8 mouse cellular contexts compared by ENCODE assay signal in the genomic region with DNA sequence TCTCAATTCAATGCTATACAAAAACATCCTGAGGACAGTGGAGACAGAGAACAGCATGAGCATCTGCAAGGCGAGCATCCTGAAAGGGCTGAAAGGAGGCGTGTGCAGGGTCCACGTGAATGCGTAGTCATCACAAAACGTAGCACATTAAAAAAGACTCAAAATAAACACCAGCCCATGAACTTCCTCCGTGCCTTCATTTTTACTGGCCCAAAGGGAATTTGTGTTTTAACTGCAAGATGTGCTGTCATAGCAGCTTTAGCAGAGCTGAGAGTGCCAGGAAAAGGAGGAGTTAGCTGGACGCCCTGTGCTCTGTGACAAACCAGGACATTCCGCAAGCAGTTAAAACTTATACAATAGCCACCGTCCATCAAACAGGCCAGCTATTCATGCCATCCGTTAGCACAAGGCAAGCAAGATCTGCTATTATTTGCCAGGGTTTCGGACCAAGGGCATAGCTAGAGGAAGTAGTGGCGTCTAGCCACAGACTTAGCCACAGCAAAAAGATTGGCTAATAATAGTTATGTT.
DNase-seq lines count a peak whose midpoint lies in the region; ATAC-seq and TF ChIP-seq lines count a peak whose summit lies in the region.

No protein-coding gene starts in this region.

- ATAC-seq in liver, embryonic 11.5 days (replicated peaks; ENCODE audit: low FRiP score), result no peak
- no peak for ATAC-seq in forebrain, embryonic 11.5 days (replicated peaks; ENCODE audit: low FRiP score)
- peak; percentile 66; the same call in 1 of the 2 replicates for ATAC-seq in midbrain, embryonic 13.5 days
- ATAC-seq in megakaryocyte-erythroid progenitor cell, adult 5-6 weeks (replicated peaks; ENCODE audit: low FRiP score, low TSS enrichment, poor library complexity, severe bottlenecking), result no peak

- H3K27ac ChIP-seq in liver, adult 2 months (replicated peaks; ENCODE audit: insufficient read depth, low read depth, low read length), result no peak overlapping the region
- H3K27ac ChIP-seq in liver, embryonic 11.5 days (ENCODE audit: low read depth, low read length), result no peak overlapping the region
- H3K27ac ChIP-seq in forebrain, embryonic 11.5 days (ENCODE audit: low read depth, low read length), result no peak overlapping the region
- peak overlapping the region; percentile 40; the same call in 1 of the 2 replicates for H3K27ac ChIP-seq in midbrain, embryonic 13.5 days

- WGBS in liver, adult 2 months, result 59% methylated on average over 12 of the region's 12 CpGs
- 60% methylated on average over 12 of the region's 12 CpGs for WGBS in liver, embryonic 11.5 days
- WGBS in forebrain, embryonic 11.5 days, result 34% methylated on average over 12 of the region's 12 CpGs
- 18% methylated on average over 12 of the region's 12 CpGs for WGBS in midbrain, embryonic 13.5 days

- TF ChIP-seq CTCF in liver, adult 2 months (IDR thresholded peaks at IDR 0.05; ENCODE audit: low read depth, low read length), result no peak

- H3K4me2 ChIP-seq in liver, embryonic 11.5 days, result no peak overlapping the region
- H3K4me2 ChIP-seq in forebrain, embryonic 11.5 days (ENCODE audit: low read depth, low read length, severe bottlenecking), result peak overlapping the region; percentile 19; the same call in 1 of the 2 replicates
- H3K4me2 ChIP-seq in midbrain, embryonic 13.5 days (replicated peaks), result peak overlapping the region; percentile 23

- DNase-seq in liver, adult 2 months (ENCODE audit: extremely low read depth, low read depth, low spot score), result peak; percentile 19
- no peak for DNase-seq in liver, embryonic 11.5 days (ENCODE audit: low spot score)
- no peak for DNase-seq in forebrain, embryonic 11.5 days (ENCODE audit: low spot score)
- DNase-seq in kidney, adult 9 months, result peak; percentile 42
- no peak for DNase-seq in cerebellum, adult 8-10 months
- no peak for DNase-seq in adipocyte (ENCODE audit: low spot score)

- no peaks in the 10 kb centered on the region for H3K79me2 ChIP-seq in liver, adult 2 months (ENCODE audit: control insufficient read depth, insufficient read depth, low read length)

- no peaks in the 10 kb centered on the region for H3K4me1 ChIP-seq in liver, adult 2 months (ENCODE audit: control insufficient read depth, insufficient read depth, low read length)
- H3K4me1 ChIP-seq in liver, embryonic 11.5 days (replicated peaks; ENCODE audit: control insufficient read depth, insufficient read depth, low read length), result no peaks in the 10 kb centered on the region
- no peaks in the 10 kb centered on the region for H3K4me1 ChIP-seq in forebrain, embryonic 11.5 days (replicated peaks; ENCODE audit: control insufficient read depth, insufficient read depth, low read length)
- peaks cover 17% of the 10 kb centered on the region for H3K4me1 ChIP-seq in midbrain, embryonic 13.5 days (replicated peaks)

- TF ChIP-seq POLR2A in liver, adult 2 months (IDR thresholded peaks at IDR 0.05; ENCODE audit: extremely low read depth, insufficient read depth, low read length), result no peak

- no peaks in the 10 kb centered on the region for H3K9me3 ChIP-seq in liver, embryonic 11.5 days (ENCODE audit: control insufficient read depth, low read length)
- no peaks in the 10 kb centered on the region for H3K9me3 ChIP-seq in forebrain, embryonic 11.5 days (ENCODE audit: control insufficient read depth, low read length)
- H3K9me3 ChIP-seq in midbrain, embryonic 13.5 days, result no peaks in the 10 kb centered on the region

- H3K4me3 ChIP-seq in liver, adult 2 months (ENCODE audit: insufficient read depth, low read depth, low read length), result 0 out of 2 replicates have a peak overlapping the region, but pooled peaks have one; percentile 12
- H3K4me3 ChIP-seq in liver, embryonic 11.5 days (ENCODE audit: low read depth, low read length), result no peak overlapping the region
- H3K4me3 ChIP-seq in forebrain, embryonic 11.5 days (ENCODE audit: low read depth, low read length), result no peak overlapping the region
- H3K4me3 ChIP-seq in midbrain, embryonic 13.5 days (replicated peaks), result no peak overlapping the region

- no peak overlapping the region for H3K9ac ChIP-seq in liver, adult 2 months (ENCODE audit: low read depth, low read length)
- H3K9ac ChIP-seq in liver, embryonic 11.5 days (ENCODE audit: low read depth, low read length), result no peak overlapping the region
- H3K9ac ChIP-seq in forebrain, embryonic 11.5 days (ENCODE audit: low read length), result no peak overlapping the region
- no peak overlapping the region for H3K9ac ChIP-seq in midbrain, embryonic 13.5 days (replicated peaks)

- H3K27me3 ChIP-seq in liver, adult 2 months (ENCODE audit: control insufficient read depth, insufficient read depth, low read length), result no peaks in the 10 kb centered on the region
- no peaks in the 10 kb centered on the region; the same call in 1 of the 2 replicates for H3K27me3 ChIP-seq in liver, embryonic 11.5 days (replicated peaks; ENCODE audit: control insufficient read depth, insufficient read depth, low read length)
- no peaks in the 10 kb centered on the region for H3K27me3 ChIP-seq in forebrain, embryonic 11.5 days (ENCODE audit: control insufficient read depth, insufficient read depth, low read length)
- no peaks in the 10 kb centered on the region for H3K27me3 ChIP-seq in midbrain, embryonic 13.5 days

- H3K36me3 ChIP-seq in liver, adult 2 months (ENCODE audit: control insufficient read depth, insufficient read depth, low read length), result no peaks in the 10 kb centered on the region
- H3K36me3 ChIP-seq in liver, embryonic 11.5 days (ENCODE audit: control insufficient read depth, insufficient read depth, low read length), result no peaks in the 10 kb centered on the region
- no peaks in the 10 kb centered on the region for H3K36me3 ChIP-seq in forebrain, embryonic 11.5 days (ENCODE audit: control insufficient read depth, insufficient read depth, low read length)
- H3K36me3 ChIP-seq in midbrain, embryonic 13.5 days, result no peaks in the 10 kb centered on the region

Comparison
In these comparisons a context has a peak if more than half of its experiments do, and no peak if none do; other contexts are left out.
1. DNase-seq: peak in liver, adult 2 months (single experiment) and kidney, adult 9 months (single experiment); none in liver, embryonic 11.5 days (single experiment), forebrain, embryonic 11.5 days (single experiment), cerebellum, adult 8-10 months (single experiment) and adipocyte (single experiment).